Mouse (Mus musculus) hindbrain, embryonic 11.5 days (tissue): Measurements from ENCODE around the gene Snd1. TPM values are rescaled to one million over a fixed set of nuclear protein-coding genes. Genes with fewer than 3 reads are reported as not detected.

Experiments used
- ATAC-seq: fragments of 200-750 bp; cut with Nextera tagmentation; 2 replicates; pipeline ENCODE4 v1.8.0; 2017; ENCODE audit warnings: mild to moderate bottlenecking, moderate TSS enrichment, moderate library complexity; ENCODE audit not compliant: low FRiP score
- DNase-seq: peaks from one replicate; pipeline ENCODE4 v3.0.0-alpha.2; 2015; ENCODE audit warnings: low spot score
- H3K27ac ChIP-seq: fragments of 300-500 bp; sonication (generic); 2 replicates; pipeline ENCODE4 v1.5.1; 2014; ENCODE audit warnings: mild to moderate bottlenecking, low read depth, low read length
- H3K27me3 ChIP-seq: fragments of 300-500 bp; sonication (generic); 2 replicates; pipeline ENCODE4 v1.6.1; 2014; ENCODE audit warnings: mild to moderate bottlenecking, low read length, moderate library complexity, mixed read lengths; ENCODE audit not compliant: control insufficient read depth, insufficient read depth
- H3K36me3 ChIP-seq: fragments of 300-500 bp; sonication (generic); 2 replicates; pipeline ENCODE4 v1.6.1; 2014; ENCODE audit warnings: mild to moderate bottlenecking, low read length, moderate library complexity, mixed read lengths; ENCODE audit not compliant: control insufficient read depth, insufficient read depth
- H3K4me1 ChIP-seq: fragments of 300-500 bp; sonication (generic); replicated peaks from 2 replicates; pipeline ENCODE4 v1.6.1; 2014; ENCODE audit warnings: low read length, mixed read lengths; ENCODE audit not compliant: control insufficient read depth, insufficient read depth
- H3K4me2 ChIP-seq: fragments of 300-500 bp; sonication (generic); replicated peaks from 2 replicates; pipeline ENCODE4 v1.6.1; 2014; ENCODE audit warnings: mild to moderate bottlenecking, low read depth, low read length
- H3K4me3 ChIP-seq: fragments of 300-500 bp; sonication (generic); 2 replicates; pipeline ENCODE4 v1.5.1; 2014; ENCODE audit warnings: low read depth, low read length
- H3K9ac ChIP-seq: fragments of 300-500 bp; sonication (generic); 2 replicates; pipeline ENCODE4 v1.6.1; 2014; ENCODE audit warnings: low read depth, low read length
- H3K9me3 ChIP-seq: fragments of 300-500 bp; sonication (generic); 2 replicates; pipeline ENCODE4 v1.6.1; 2016; ENCODE audit warnings: low read length; ENCODE audit not compliant: control insufficient read depth
- WGBS: fragments of 180-500 bp; shearing (Covaris S2); extraction: QIAGEN DNeasy Blood & Tissue Kit; methylation state at CpG from one replicate; pipeline ENCODE4 v1.1.7; 2014; 5-methylcytosine and 5-hydroxymethylcytosine counted together
- polyA plus RNA-seq: library from polyadenylated mRNA; unstranded; fragments of >200 nt; fragmentation: Nextera tagmentation; extraction: Ambion mirVana; gene quantifications from 2 replicates; pipeline ENCODE4 v1.2.1, GENCODE M21; 2014

The Snd1 gene
- polyA plus RNA-seq, 1 experiment from 2014 or later, result 86.2 TPM

- Histone ChIP-seq H3K27ac (no peak overlapping the region), H3K9me3 (no peaks in the 10 kb centered on the region), H3K9ac (no peak overlapping the region), H3K4me2 (no peak overlapping the region), H3K4me3 (no peak overlapping the region), H3K4me1 (no peaks in the 10 kb centered on the region), H3K27me3 (no peaks in the 10 kb centered on the region), H3K36me3 (no peaks in the 10 kb centered on the region)
- WGBS, result 78% methylated on average over 2 of the region's 2 CpGs
- DNase-seq (no peak), ATAC-seq (no peak)
Observed at GRCm38 (mm10) chr6:28902573-28902972, 427.6 kb downstream of the Snd1 start.

- 67% methylated on average over 4 of the region's 4 CpGs for WGBS
- Histone ChIP-seq H3K27ac (no peak overlapping the region), H3K4me2 (no peak overlapping the region), H3K4me3 (no peak overlapping the region), H3K27me3 (no peaks in the 10 kb centered on the region), H3K9ac (no peak overlapping the region), H3K36me3 (no peaks in the 10 kb centered on the region), H3K4me1 (no peaks in the 10 kb centered on the region), H3K9me3 (no peaks in the 10 kb centered on the region)
- no peak for DNase-seq
- no peak for ATAC-seq
Observed at GRCm38 (mm10) chr6:28904417-28904816, 429.5 kb downstream of the Snd1 start.

- no peak overlapping the region for H3K4me2 ChIP-seq
- WGBS, result 75% methylated on average over 8 of the region's 8 CpGs
- H3K27ac ChIP-seq, result no peak overlapping the region
- no peaks in the 10 kb centered on the region for H3K27me3 ChIP-seq
- ATAC-seq, result no peak
- no peaks in the 10 kb centered on the region for H3K9me3 ChIP-seq
- no peaks in the 10 kb centered on the region for H3K4me1 ChIP-seq
- H3K4me3 ChIP-seq, result no peak overlapping the region
- no peak for DNase-seq
- H3K9ac ChIP-seq, result no peak overlapping the region
- H3K36me3 ChIP-seq, result no peaks in the 10 kb centered on the region
Observed at GRCm38 (mm10) chr6:28905301-28905700, 430.4 kb downstream of the Snd1 start.

GRCm38 (mm10) chr6:28909866-28910265 lies 434.9 kb downstream of the Snd1 start:
- Histone ChIP-seq H3K4me1 (no peaks in the 10 kb centered on the region), H3K9ac (no peak overlapping the region), H3K27me3 (no peaks in the 10 kb centered on the region), H3K4me3 (no peak overlapping the region), H3K4me2 (no peak overlapping the region), H3K9me3 (no peaks in the 10 kb centered on the region), H3K36me3 (no peaks in the 10 kb centered on the region), H3K27ac (no peak overlapping the region)
- ATAC-seq (no peak), DNase-seq (no peak)
- WGBS, result 82% methylated on average over 15 of the region's 15 CpGs

GRCm38 (mm10) chr6:28914981-28915380 lies 440.0 kb downstream of the Snd1 start:
- ATAC-seq (no peak), DNase-seq (no peak)

GRCm38 (mm10) chr6:28916630-28917029 lies 441.7 kb downstream of the Snd1 start:
- DNase-seq (no peak), ATAC-seq (no peak)
- WGBS, result 65% methylated on average over 8 of the region's 8 CpGs
- Histone ChIP-seq H3K36me3 (no peaks in the 10 kb centered on the region), H3K4me3 (no peak overlapping the region), H3K9ac (no peak overlapping the region), H3K4me2 (no peak overlapping the region), H3K9me3 (no peaks in the 10 kb centered on the region), H3K27me3 (no peaks in the 10 kb centered on the region), H3K27ac (no peak overlapping the region), H3K4me1 (no peaks in the 10 kb centered on the region)

More at GRCm38 (mm10) chr6:28914981-28915380, 440.0 kb downstream of the Snd1 start:
- Histone ChIP-seq H3K27me3 (no peaks in the 10 kb centered on the region), H3K9me3 (no peaks in the 10 kb centered on the region), H3K9ac (no peak overlapping the region), H3K4me3 (no peak overlapping the region), H3K4me2 (no peak overlapping the region), H3K4me1 (no peaks in the 10 kb centered on the region), H3K36me3 (no peaks in the 10 kb centered on the region), H3K27ac (no peak overlapping the region)
- 33% methylated on average over 1 of the region's 1 CpGs for WGBS

GRCm38 (mm10) chr6:28919346-28919745 lies 444.4 kb downstream of the Snd1 start:
- WGBS, result 62% methylated on average over 6 of the region's 6 CpGs
- no peak overlapping the region for H3K9ac ChIP-seq
- ATAC-seq, result no peak

GRCm38 (mm10) chr6:28922371-28922770 lies 447.4 kb downstream of the Snd1 start:
- Histone ChIP-seq H3K4me2 (no peak overlapping the region), H3K36me3 (no peaks in the 10 kb centered on the region), H3K27me3 (no peaks in the 10 kb centered on the region), H3K9ac (no peak overlapping the region), H3K4me1 (no peaks in the 10 kb centered on the region), H3K9me3 (no peaks in the 10 kb centered on the region), H3K27ac (no peak overlapping the region), H3K4me3 (no peak overlapping the region)
- WGBS, result 94% methylated on average over 12 of the region's 12 CpGs
- ATAC-seq (no peak), DNase-seq (no peak)

More at GRCm38 (mm10) chr6:28919346-28919745, 444.4 kb downstream of the Snd1 start:
- Histone ChIP-seq H3K4me1 (no peaks in the 10 kb centered on the region), H3K9me3 (no peaks in the 10 kb centered on the region), H3K27ac (no peak overlapping the region; the same call in 1 of the 2 replicates), H3K4me2 (no peak overlapping the region), H3K4me3 (no peak overlapping the region), H3K36me3 (no peaks in the 10 kb centered on the region), H3K27me3 (no peaks in the 10 kb centered on the region)
- DNase-seq, result no peak

- no peak overlapping the region for H3K4me2 ChIP-seq
- DNase-seq (no peak), ATAC-seq (no peak)
- no peaks in the 10 kb centered on the region for H3K4me1 ChIP-seq
- no peaks in the 10 kb centered on the region for H3K27me3 ChIP-seq
- H3K9ac ChIP-seq, result no peak overlapping the region
- no peaks in the 10 kb centered on the region for H3K36me3 ChIP-seq
- H3K27ac ChIP-seq, result no peak overlapping the region
- WGBS, result 76% methylated on average over 11 of the region's 11 CpGs
- H3K9me3 ChIP-seq, result no peaks in the 10 kb centered on the region
- H3K4me3 ChIP-seq, result no peak overlapping the region
Observed at GRCm38 (mm10) chr6:28923091-28923824, 448.3 kb downstream of the Snd1 start.
